Mouse (Mus musculus): ENCODE data around the gene Gm3448.
"Not testable (repeated sequence)": the region's sequence is repeated elsewhere in the genome, so short reads cannot be mapped to it uniquely, and the experiment has no call there.

Gm3448 gene

GRCm38 (mm10) chr17:15025513-15025912, 15.8 kb downstream of the Gm3448 start:
- DNase-seq = not testable (repeated sequence)

DNA sequence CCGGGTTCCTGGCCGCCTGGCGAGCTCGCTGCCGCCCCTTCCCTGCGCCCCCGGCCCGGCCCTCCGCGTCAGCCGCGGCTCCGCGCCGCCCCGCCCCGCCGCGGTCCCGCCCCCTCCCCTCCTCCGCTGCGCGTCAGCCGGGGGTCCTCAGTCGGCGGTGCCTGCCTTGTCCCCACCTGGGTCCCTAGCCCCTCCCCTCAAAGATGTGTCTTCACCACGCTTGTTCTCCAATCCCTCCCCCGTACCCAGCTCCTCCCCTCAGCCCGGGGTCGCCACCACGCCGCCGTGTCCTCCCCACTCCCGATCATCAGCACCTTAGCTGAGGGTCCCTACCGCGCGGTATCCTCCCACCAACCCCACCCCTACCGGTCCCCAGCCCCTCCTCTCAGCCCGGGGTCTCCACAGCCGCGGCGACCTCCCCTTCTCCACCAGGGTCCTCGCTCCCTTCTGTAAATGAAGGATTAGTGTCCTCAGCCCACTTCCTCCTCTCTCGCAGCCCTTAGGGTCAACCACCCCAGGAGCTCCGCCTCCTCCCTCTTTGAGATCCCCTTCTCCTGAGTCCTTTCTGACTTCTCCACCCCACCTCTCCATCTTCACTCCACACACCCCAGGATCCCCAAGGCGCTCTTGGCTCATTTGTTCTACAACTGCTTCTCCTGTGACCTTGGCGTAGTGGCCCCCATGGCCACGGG, 16.7 kb downstream of the Gm3448 start:
- DNase-seq = not testable (repeated sequence)

- not testable (repeated sequence) for DNase-seq
Observed at GRCm38 (mm10) chr17:15023878-15024492, 17.4 kb downstream of the Gm3448 start.

DNA sequence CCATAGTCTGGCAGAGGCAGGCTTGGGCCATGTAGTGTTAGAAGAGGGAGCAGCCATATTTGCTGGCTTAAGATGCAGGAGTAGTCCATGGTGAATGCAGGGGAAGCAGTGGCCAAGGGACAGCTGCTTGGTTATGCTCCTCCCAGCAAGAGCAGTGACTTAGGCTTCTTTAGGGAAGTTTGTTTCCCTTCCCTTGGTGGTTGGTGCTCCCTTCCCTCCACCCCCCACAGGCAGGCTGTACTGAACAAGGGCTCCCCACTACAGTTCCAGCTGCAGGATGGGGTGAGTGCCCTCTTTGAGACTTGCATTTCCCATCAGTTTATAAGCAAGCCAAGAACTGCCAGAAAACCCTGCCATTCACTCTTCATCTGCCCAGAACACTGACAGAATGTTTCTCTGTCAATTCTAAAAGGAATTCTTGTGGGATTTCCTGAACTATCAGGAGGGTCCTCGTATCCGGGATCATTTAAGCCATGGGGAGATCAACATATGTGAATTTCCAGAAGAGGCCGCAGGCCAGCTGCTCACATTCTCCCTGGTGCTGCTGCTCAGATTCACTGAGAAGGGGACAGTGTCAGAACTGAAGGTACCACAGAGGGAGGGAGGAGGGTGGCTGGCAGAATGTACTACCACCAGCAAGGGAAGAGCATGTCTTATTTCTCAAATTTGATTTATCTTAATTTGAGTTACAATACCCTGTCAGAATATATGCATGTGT, 19.7 kb downstream of the Gm3448 start:
- DNase-seq = peak; percentile 3

DNA sequence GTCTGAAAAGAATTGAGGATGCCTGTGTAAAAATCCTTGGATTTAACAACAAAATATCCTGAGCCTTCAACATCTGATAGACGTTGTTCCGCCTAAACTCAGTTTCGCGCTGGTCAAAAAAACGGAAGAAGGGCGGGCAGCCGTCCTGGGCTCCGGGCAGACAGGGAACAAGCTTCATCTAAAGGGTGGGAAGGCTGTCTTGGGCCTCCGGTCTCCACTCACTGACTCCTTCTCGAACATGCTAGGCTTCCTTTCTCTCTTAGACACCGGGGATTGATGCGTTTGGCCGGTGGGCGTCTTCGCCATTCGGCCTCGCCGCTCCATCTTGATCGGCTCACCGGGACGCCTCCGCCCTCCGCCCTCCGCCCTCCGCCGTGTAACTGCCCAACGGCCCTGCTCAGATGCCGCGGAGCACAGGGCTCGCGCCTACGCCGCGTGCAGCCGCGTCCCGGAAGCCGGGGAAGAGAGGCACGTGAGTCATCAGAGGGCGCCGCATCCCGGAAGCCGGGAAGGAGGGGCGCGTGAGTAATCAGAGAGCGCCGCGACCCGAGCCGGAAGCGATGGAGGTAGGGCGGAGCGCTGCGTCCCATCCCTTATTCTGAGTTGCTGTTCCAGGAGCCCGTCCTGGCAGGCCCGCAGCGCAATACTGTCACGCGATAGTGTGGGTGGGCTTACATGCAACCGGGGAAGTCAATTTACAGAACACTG, 31.5 kb downstream of the Gm3448 start, which contains the start of gene Gm3435:
TSS of gene Gm3435 (plus strand) at position 471 of the 708 bp plus-strand sequence.
- DNase-seq = not testable (repeated sequence)

- not testable (repeated sequence) for DNase-seq
Observed at GRCm38 (mm10) chr17:15009088-15009487, 32.2 kb downstream of the Gm3448 start.

DNA sequence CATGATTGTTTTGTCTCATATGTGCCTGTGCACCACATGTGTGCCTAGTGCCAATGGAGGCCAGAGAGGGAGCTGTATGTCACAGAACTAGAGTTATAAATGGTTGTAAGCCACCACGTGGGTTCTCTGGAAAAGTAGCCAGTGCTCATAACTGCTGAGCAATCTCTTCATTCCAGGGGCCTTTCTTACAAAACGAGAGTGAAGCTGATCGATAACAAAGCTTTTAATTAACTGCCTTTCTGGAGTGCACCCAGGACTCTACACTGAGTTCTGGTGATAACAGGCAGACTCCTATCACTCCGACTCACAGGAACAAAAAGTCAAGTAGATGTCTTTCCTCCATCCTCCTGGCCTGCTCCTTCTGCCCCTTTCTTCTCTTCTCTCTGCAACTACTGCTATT, 41.3 kb downstream of the Gm3448 start:
- DNase-seq = not testable (repeated sequence)

DNA sequence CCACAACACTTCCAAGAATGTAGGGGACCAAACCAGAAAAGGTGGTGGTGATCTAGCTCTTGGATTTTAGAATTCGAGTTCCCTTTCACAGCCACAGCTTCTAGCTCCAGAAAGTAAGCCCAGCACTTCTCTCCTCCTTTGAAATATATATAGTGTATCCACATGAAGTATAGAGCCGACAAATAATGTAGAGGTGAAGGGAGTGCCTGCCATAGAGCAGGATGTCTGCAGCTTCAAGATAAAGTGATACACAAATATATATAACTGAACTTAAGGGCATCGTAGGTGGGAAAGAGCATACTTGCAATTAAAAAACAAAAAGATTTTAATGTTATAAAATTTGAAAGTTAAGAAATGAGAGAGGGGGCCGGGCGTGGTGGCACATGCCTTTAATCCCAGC, 47.2 kb downstream of the Gm3448 start:
- DNase-seq = not testable (repeated sequence)

- not testable (repeated sequence) for DNase-seq
Observed at GRCm38 (mm10) chr17:14993139-14993832, 48.1 kb downstream of the Gm3448 start.

GRCm38 (mm10) chr17:14992522-14993138, 48.7 kb downstream of the Gm3448 start:
- not testable (repeated sequence) for DNase-seq

DNA sequence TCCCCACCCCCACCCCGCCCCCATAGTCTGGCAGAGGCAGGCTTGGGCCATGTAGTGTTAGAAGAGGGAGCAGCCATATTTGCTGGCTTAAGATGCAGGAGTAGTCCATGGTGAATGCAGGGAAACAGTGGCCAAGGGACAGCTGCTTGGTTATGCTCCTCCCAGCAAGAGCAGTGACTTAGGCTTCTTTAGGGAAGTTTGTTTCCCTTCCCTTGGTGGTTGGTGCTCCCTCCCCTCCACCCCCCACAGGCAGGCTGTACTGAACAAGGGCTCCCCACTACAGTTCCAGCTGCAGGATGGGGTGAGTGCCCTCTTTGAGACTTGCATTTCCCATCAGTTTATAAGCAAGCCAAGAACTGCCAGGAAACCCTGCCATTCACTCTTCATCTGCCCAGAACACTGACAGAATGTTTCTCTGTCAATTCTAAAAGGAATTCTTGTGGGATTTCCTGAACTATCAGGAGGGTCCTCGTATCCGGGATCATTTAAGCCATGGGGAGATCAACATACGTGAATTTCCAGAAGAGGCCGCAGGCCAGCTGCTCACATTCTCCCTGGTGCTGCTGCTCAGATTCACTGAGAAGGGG, 51.1 kb downstream of the Gm3448 start:
- DNase-seq = peak in 1 of 2 experiments; percentile 0

DNA sequence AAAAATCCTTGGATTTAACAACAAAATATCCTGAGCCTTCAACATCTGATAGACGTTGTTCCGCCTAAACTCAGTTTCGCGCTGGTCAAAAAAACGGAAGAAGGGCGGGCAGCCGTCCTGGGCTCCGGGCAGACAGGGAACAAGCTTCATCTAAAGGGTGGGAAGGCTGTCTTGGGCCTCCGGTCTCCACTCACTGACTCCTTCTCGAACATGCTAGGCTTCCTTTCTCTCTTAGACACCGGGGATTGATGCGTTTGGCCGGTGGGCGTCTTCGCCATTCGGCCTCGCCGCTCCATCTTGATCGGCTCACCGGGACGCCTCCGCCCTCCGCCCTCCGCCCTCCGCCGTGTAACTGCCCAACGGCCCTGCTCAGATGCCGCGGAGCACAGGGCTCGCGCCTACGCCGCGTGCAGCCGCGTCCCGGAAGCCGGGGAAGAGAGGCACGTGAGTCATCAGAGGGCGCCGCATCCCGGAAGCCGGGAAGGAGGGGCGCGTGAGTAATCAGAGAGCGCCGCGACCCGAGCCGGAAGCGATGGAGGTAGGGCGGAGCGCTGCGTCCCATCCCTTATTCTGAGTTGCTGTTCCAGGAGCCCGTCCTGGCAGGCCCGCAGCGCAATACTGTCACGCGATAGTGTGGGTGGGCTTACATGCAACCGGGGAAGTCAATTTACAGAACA, 62.8 kb downstream of the Gm3448 start, which contains the start of the genes 9030025P20Rik and Gm3417:
TSS of gene 9030025P20Rik (plus strand) at position 107 of the 677 bp plus-strand sequence.
TSS of gene Gm3417 (minus strand) at position 429 of the 677 bp plus-strand sequence.
- not testable (repeated sequence) for DNase-seq

DNA sequence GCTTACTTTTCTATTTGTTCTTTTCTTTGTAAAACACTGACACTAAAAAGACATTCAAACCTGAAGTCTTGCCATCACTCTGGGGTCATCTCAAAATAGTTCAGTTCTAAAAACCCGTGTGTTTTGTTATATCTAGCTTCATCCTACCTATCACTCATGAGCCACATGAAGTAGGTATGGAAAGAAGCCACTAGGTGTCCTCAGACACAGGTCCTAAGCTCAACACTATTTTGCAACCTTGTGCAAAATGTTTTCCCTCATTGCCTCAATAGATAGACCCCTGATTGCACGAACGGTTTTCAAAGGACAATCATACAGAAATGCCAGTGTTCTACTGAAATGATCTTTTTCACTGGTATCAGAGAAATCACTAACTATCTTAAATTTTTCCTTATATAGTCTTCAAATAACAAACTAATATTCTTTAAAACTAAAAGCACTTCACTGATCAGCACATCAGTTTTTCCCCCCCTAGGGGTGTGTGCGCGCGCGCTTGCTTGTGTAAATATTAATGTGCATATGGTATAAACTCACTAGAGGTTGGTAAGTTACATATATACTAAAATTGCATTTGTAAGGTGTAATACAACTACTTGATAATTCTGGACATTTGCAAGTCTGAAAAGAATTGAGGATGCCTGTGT, 63.5 kb downstream of the Gm3448 start:
- not testable (repeated sequence) for DNase-seq

- not testable (repeated sequence) for DNase-seq
Observed at GRCm38 (mm10) chr17:14968373-14968913, 72.9 kb downstream of the Gm3448 start.

DNA sequence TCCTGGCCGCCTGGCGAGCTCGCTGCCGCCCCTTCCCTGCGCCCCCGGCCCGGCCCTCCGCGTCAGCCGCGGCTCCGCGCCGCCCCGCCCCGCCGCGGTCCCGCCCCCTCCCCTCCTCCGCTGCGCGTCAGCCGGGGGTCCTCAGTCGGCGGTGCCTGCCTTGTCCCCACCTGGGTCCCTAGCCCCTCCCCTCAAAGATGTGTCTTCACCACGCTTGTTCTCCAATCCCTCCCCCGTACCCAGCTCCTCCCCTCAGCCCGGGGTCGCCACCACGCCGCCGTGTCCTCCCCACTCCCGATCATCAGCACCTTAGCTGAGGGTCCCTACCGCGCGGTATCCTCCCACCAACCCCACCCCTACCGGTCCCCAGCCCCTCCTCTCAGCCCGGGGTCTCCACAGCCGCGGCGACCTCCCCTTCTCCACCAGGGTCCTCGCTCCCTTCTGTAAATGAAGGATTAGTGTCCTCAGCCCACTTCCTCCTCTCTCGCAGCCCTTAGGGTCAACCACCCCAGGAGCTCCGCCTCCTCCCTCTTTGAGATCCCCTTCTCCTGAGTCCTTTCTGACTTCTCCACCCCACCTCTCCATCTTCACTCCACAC, 79.7 kb downstream of the Gm3448 start:
- DNase-seq = not testable (repeated sequence)

- peak; percentile 27 to 60 for DNase-seq
Observed at GRCm38 (mm10) chr17:14960951-14961556, 80.3 kb downstream of the Gm3448 start, which contains the start of gene Phf10. TSS of gene Phf10 (minus strand) at chr17:14961273.

DNA sequence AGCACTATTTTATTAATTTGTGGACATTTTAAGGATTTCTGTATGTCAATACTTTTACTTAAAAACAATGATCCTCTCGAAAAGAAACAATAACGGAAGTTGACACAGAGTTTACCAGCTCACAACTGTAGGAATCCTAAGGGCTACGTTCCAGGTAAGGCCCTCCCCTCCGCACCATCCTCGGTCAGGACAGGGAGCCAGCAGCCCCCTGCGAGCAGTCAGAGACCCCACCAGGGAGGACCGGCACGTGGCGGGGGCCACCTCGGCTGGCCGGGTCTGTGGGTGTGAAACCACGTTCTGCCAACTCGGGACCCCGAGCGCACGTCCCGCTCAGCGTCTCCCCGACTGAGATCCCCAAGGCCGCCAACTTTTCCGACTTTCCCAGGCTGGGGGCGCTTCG, 80.8 kb downstream of the Gm3448 start:
- DNase-seq = peak; percentile 31 to 33

DNA sequence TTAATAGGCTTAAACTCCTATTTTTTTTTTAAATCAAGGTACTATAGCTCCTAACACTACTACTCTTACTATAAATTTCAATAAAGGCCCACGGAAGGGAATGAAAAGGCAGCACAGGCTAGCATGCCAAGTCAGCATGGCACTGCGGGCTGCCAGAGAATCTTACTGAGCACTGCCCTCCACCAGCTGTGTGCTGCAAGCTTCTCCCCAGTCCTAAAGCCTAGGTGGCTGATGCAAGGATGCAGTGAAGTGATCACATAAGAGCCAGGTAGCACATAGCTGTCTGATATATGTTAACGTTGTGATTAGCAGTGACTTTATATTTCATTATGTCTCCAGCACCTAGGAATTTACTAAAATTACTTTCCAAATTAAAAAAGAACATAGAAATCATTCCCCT, 81.4 kb downstream of the Gm3448 start:
- peak in 1 of 2 experiments; percentile 7 for DNase-seq
